Mouse (Mus musculus): ENCODE measurements around the gene Gfer. TPM values are rescaled to one million over a fixed set of nuclear protein-coding genes. Genes with fewer than 3 reads are reported as not detected.
"Not testable (repeated sequence)": the region's sequence is repeated elsewhere in the genome, so short reads cannot be mapped to it uniquely, and the experiment has no call there.

The Gfer gene
- polyA plus RNA-seq, 1 experiment, result not detected

DNA sequence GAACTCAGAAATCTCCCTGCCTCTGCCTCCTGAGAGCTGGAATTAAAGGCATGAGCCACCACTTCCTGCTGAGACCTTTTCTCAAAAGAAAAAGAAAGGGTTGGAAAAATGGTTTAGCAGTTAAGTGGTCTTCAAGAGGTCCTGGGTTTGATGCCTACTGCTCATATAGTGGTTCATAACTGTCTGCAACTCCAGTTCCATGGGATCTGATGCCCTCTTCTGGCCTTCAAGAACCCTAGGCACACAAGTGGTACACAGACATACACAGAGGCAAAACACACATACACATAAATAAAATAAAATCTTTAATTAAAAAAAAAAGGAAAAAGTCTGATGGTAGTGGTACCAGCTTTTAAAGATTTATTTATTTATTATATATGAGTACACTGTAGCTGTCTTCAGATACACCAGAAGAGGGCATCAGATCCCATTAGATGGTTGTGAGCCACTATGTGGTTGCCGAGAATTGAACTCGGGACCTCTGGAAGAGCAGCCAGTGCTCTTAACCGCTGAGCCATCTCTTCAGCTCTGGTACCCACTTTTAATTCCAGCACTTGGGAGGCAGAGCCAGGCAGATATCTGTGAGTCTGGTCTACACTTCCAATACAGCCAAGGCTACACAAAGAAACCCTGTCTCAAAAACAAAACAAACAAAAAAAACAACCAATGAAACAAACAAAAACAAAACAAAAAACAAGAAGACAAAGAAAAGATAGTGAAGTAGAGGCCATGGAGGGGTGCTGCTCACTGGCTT is 29.9 kb upstream of the Gfer start:
- Histone ChIP-seq H3K27ac (ENCODE audit: insufficient read depth, low read depth, low read length) (no peak overlapping the region), H3K4me1 (ENCODE audit: control insufficient read depth, insufficient read depth, low read length) (peaks cover 10% of the 10 kb centered on the region), H3K4me3 (ENCODE audit: insufficient read depth, low read depth, low read length) (no peak overlapping the region)
- no peak for TF ChIP-seq CTCF (IDR thresholded peaks at IDR 0.05; ENCODE audit: insufficient read depth, low read depth, low read length)
- TF ChIP-seq POLR2A (IDR thresholded peaks at IDR 0.05; ENCODE audit: insufficient read depth, low read depth, low read length), result no peak
- 70% methylated on average over 3 of the region's 3 CpGs for WGBS

DNA sequence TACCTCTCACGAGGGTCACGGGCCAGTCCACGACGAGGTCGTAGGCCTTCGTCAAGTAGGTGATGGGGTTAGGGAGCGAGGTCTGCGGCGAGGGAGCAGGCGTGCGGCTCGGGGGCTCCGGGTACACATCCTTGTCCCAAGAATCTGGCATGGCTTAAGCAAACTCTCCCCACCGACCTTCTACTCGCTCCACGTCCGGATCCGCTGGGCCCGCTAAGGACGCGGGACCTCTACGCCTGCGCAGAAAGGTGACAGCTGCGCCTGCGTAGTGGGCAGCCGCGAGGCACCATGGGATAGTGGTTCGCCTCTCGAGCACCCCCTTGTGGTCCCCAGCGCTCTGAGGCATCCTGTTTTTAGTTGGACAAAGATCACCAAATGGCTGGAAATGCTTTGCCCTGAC is 28.2 kb upstream of the Gfer start, which contains the start of gene Ndufb10:
Gene Ndufb10, minus strand, starts transcription at position 295 of the 400 bp plus-strand sequence.
- H3K4me1 ChIP-seq (ENCODE audit: control insufficient read depth, insufficient read depth, low read length), result peaks cover 10% of the 10 kb centered on the region
- under 1% methylated on average over 30 of the region's 30 CpGs for WGBS
- peak within 1 kb of the TSS; percentile 77 for H3K4me3 ChIP-seq (ENCODE audit: insufficient read depth, low read depth, low read length)
- H3K27ac ChIP-seq (ENCODE audit: insufficient read depth, low read depth, low read length), result peak within 1 kb of the TSS; percentile 87
- TF ChIP-seq POLR2A (IDR thresholded peaks at IDR 0.05; ENCODE audit: insufficient read depth, low read depth, low read length), result peak; percentile 90
- TF ChIP-seq CTCF (IDR thresholded peaks at IDR 0.05; ENCODE audit: insufficient read depth, low read depth, low read length), result peak; percentile 51; the same call in 1 of the 2 replicates

DNA sequence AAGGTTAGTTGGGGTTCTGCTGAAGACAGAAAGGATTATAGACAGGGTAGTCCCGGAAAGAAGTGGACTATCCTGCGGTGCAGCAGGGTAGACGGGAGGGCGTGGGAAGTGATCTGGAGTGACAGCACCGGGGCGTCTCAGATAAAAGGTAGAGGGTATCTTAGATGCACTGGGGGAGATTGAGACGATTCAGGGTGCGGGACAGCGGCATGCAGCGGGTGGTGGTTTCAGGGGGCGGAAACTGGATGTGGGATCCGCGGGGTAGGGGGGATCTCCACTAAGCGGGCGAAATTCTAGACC is 27.9 kb upstream of the Gfer start:
- Histone ChIP-seq H3K4me1 (ENCODE audit: control insufficient read depth, insufficient read depth, low read length) (peaks cover 10% of the 10 kb centered on the region), H3K27ac (ENCODE audit: insufficient read depth, low read depth, low read length) (peak overlapping the region; percentile 87), H3K4me3 (ENCODE audit: insufficient read depth, low read depth, low read length) (peak overlapping the region; percentile 77)
- under 1% methylated on average over 15 of the region's 15 CpGs for WGBS
- no peak for TF ChIP-seq CTCF (IDR thresholded peaks at IDR 0.05; ENCODE audit: insufficient read depth, low read depth, low read length)
- TF ChIP-seq POLR2A (IDR thresholded peaks at IDR 0.05; ENCODE audit: insufficient read depth, low read depth, low read length), result no peak

DNA sequence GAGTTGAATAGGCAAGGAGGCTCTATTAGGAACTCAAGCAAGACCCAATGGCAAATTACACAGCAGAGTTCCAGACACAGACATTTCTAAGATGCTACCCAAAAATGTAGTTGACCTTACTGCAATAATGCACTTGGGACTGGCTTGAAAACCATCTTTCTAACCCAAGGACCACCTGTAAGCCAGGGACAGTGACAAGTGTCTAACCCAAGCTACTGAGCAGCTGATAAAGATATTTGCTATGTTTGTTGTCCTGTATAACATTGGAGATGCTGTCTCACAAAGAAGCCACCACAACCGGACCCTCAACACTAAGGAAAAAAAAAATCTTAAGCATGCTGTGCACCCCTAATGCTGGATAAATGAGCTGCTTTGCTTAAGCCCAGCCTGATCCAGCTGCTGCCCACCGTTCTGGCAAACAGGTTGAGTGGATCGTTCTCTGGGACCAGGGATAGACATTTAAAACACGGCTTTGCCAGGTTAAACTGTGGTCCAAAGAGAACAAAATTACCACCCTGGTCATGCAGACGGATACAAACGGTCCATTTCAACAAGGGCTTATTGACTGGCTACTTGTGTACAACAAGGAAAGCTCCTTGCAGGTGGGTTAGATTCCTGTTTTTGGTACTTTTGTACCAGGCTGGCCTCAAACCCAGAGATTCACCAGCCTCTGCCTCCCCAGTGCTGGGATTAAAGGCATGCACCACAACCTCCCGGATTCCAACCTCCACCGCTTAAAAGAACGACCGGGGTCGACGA is 27.3 kb upstream of the Gfer start:
- under 1% methylated on average over 12 of the region's 12 CpGs for WGBS
- Histone ChIP-seq H3K27ac (ENCODE audit: insufficient read depth, low read depth, low read length) (no peak overlapping the region; the same call in 1 of the 2 replicates), H3K4me3 (ENCODE audit: insufficient read depth, low read depth, low read length) (peak overlapping the region; percentile 77), H3K4me1 (ENCODE audit: control insufficient read depth, insufficient read depth, low read length) (peaks cover 10% of the 10 kb centered on the region)
- TF ChIP-seq CTCF (IDR thresholded peaks at IDR 0.05; ENCODE audit: insufficient read depth, low read depth, low read length) (no peak), POLR2A (IDR thresholded peaks at IDR 0.05; ENCODE audit: insufficient read depth, low read depth, low read length) (no peak)

DNA sequence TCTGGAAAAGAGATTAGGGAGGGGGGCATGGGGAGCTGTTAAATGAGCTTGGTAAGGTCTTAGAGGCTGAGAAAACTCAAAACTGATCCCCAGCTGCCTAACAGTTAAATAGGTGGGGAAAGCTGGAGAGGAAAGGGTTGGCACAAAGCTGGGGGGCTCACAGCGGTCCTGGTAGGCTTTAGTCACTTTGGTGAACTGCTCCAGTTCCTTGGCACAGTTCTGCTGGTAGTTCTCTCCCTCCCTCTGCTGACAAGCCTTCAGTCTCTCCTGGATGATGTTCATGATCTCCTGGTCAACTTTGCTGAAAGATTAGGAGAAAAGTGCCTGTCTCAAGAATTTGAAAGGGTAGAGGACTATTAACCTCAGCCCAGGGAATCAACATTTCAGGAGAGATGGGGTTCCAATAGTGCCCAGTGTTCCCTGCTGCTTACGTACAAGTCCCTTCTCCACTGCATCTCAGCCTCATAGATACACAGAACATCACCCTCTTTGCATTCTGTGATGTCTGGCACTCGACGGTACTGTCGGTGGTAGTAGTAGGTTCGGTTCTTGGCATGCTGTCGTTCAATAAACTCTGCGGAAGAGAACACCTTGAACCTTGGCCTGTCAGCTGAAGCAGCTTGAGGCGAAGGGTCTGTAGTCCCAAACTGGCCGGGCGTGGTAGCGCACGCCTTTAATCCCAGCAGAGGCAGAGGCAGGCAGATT is 26.4 kb upstream of the Gfer start:
- Histone ChIP-seq H3K27ac (ENCODE audit: insufficient read depth, low read depth, low read length) (no peak overlapping the region), H3K4me1 (ENCODE audit: control insufficient read depth, insufficient read depth, low read length) (peaks cover 10% of the 10 kb centered on the region), H3K4me3 (ENCODE audit: insufficient read depth, low read depth, low read length) (no peak overlapping the region)
- no peak for TF ChIP-seq CTCF (IDR thresholded peaks at IDR 0.05; ENCODE audit: insufficient read depth, low read depth, low read length)
- 37% methylated on average over 13 of the region's 13 CpGs for WGBS

DNA sequence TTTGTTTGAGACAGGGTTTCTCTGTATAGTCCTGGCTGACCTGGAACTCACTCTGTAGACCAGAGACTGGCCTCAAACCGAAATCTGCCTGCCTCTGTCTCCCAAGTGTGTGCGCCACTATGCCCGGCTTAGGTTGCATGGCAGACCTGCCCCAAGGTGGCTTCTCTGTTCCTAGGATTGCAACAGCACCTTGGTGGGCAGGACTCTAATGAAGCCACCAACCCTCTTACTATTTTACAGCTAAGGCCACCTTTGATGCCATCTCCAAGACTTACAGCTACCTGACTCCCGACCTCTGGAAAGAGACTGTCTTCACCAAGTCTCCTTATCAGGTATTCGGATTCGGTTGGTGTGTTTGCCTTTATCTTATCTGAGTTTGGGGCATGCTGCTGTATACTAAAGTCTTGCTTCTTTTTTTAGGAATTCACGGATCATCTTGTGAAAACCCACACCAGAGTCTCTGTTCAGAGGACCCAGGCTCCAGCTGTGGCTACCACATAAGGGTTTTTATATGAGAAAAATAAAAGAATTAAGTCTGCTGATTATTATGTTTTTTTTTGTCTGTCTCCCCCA is 25.5 kb upstream of the Gfer start:
- peaks cover 10% of the 10 kb centered on the region for H3K4me1 ChIP-seq (ENCODE audit: control insufficient read depth, insufficient read depth, low read length)
- H3K4me3 ChIP-seq (ENCODE audit: insufficient read depth, low read depth, low read length), result peak overlapping the region; percentile 15; the same call in 1 of the 2 replicates
- H3K27ac ChIP-seq (ENCODE audit: insufficient read depth, low read depth, low read length), result not testable (repeated sequence)
- WGBS, result 62% methylated on average over 7 of the region's 7 CpGs

DNA sequence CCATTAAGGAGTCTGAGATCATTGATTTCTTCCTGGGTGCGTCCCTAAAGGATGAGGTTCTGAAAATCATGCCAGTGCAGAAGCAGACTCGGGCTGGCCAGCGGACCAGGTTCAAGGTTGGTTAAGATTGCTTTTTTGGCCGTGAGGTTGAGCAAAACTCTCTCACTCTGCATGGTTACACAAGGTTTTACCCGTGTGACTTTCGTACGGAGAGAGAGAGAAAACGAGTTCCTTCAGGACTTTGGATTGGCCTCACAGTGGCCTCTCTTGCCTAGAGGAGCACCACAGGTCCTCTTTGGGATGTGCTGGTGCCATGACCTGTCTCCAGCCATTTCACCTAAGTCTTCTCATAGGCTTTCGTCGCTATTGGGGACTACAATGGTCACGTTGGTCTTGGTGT is 24.7 kb upstream of the Gfer start:
- H3K27ac ChIP-seq (ENCODE audit: insufficient read depth, low read depth, low read length), result not testable (repeated sequence)
- Histone ChIP-seq H3K4me3 (ENCODE audit: insufficient read depth, low read depth, low read length) (peak overlapping the region; percentile 75), H3K4me1 (ENCODE audit: control insufficient read depth, insufficient read depth, low read length) (peaks cover 10% of the 10 kb centered on the region)
- under 1% methylated on average over 11 of the region's 11 CpGs for WGBS

DNA sequence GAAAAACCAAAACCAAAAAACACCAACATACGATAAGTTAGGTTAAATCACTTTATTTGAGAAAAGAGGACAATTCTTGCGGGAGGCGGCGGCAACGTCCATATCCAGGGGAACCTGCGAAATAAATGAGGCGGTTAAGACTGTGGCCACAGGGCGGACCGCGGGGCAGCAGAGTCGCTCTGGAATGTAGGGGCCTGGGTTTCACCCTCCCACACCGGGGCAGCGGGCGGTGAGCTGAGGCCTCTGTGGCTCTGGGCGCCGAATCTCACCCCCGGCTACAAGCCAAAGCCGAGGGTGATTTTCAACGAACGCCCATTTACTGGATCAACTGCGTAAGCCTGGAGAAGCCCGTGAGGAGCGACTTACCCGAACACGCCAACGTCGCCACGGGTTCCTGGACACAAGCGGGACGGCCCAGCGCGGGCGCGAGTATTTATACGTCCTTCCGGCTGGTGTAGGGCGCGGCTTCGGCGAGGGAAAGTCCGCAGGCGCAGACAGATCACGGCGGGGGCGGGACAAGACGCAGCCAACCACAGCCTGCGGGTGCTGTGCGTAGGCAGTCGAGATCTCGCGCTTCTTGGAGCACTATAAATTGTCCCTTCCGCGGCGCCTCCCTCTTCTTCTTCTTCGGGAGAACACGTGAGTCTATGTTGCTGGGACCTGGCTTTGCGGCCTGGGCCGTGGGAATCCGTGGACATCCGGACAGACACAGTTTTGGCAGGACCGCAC is 23.7 kb upstream of the Gfer start:
- Histone ChIP-seq H3K4me1 (ENCODE audit: control insufficient read depth, insufficient read depth, low read length) (peaks cover 10% of the 10 kb centered on the region), H3K27ac (ENCODE audit: insufficient read depth, low read depth, low read length) (peak overlapping the region; percentile 61; the same call in 1 of the 2 replicates), H3K4me3 (ENCODE audit: insufficient read depth, low read depth, low read length) (peak overlapping the region; percentile 97)
- under 1% methylated on average over 61 of the region's 61 CpGs for WGBS
- TF ChIP-seq POLR2A (IDR thresholded peaks at IDR 0.05; ENCODE audit: insufficient read depth, low read depth, low read length) (peak; percentile 94), CTCF (IDR thresholded peaks at IDR 0.05; ENCODE audit: insufficient read depth, low read depth, low read length) (no peak)

DNA sequence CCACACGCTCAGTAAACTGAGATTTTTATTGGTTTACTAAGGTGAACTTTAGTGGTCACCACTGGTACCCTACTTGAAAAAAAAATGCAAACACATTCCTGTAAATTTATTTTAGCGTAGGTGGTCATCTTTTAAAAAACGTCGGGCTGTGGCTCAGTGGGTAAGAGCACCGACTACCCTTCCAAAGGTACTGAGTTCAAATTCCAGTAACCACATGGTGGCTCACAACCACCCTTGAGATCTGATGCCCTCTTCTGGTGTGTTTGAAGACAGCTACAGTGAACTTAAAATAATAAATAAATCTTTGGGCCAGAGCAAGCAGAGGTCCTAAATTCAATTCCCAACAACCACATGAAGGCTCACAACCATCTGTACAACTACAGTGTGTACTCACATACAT is 23.0 kb upstream of the Gfer start:
- Histone ChIP-seq H3K4me3 (ENCODE audit: insufficient read depth, low read depth, low read length) (peak overlapping the region; percentile 97; the same call in 1 of the 2 replicates), H3K4me1 (ENCODE audit: control insufficient read depth, insufficient read depth, low read length) (peaks cover 10% of the 10 kb centered on the region)
- H3K27ac ChIP-seq (ENCODE audit: insufficient read depth, low read depth, low read length), result not testable (repeated sequence)
- 65% methylated on average over 5 of the region's 5 CpGs for WGBS

All from olfactory bulb, adult 2 months (tissue).